Mouse (Mus musculus) embryonic facial prominence, embryonic 11.5 days (tissue): ENCODE results near the gene Spib. TPM values are rescaled to one million over a fixed set of nuclear protein-coding genes. Genes with fewer than 3 reads are reported as not detected.

Experiments
- ATAC-seq: fragments of 200-750 bp; cut with Nextera tagmentation; replicated peaks from 2 replicates; pipeline ENCODE4 v1.8.0; 2017; ENCODE audit warnings: low read depth; ENCODE audit not compliant: insufficient number of reproducible peaks, low FRiP score, low TSS enrichment
- DNase-seq: peaks from one replicate; pipeline ENCODE4 v3.0.0-alpha.2; 2015; ENCODE audit warnings: low spot score
- H3K27ac ChIP-seq: fragments of 300-500 bp; sonication (generic); replicated peaks from 2 replicates; pipeline ENCODE4 v1.5.1; 2014; ENCODE audit warnings: mild to moderate bottlenecking, low read depth, low read length, control low read depth
- H3K27me3 ChIP-seq: fragments of 300-500 bp; sonication (generic); 2 replicates; pipeline ENCODE4 v1.6.1; 2014; ENCODE audit warnings: mild to moderate bottlenecking, low read length, moderate library complexity, mixed read lengths; ENCODE audit not compliant: control insufficient read depth, insufficient read depth
- H3K36me3 ChIP-seq: fragments of 300-500 bp; sonication (generic); replicated peaks from 2 replicates; pipeline ENCODE4 v1.6.1; 2014; ENCODE audit warnings: low read depth, mild to moderate bottlenecking, low read length, moderate library complexity, mixed read lengths; ENCODE audit not compliant: control insufficient read depth, insufficient read depth
- H3K4me1 ChIP-seq: fragments of 300-500 bp; sonication (generic); 2 replicates; pipeline ENCODE4 v1.6.1; 2014; ENCODE audit warnings: low read length, mixed read lengths; ENCODE audit not compliant: control insufficient read depth, insufficient read depth
- H3K4me2 ChIP-seq: fragments of 300-500 bp; sonication (generic); 2 replicates; pipeline ENCODE4 v1.6.1; 2014; ENCODE audit warnings: low read depth, mild to moderate bottlenecking, control low read depth, low read length, moderate library complexity
- H3K4me3 ChIP-seq: fragments of 300-500 bp; sonication (generic); 2 replicates; pipeline ENCODE4 v1.5.1; 2014; ENCODE audit warnings: low read depth, low read length, control low read depth
- H3K9ac ChIP-seq: fragments of 300-500 bp; sonication (generic); replicated peaks from 2 replicates; pipeline ENCODE4 v1.6.1; 2014; ENCODE audit warnings: mild to moderate bottlenecking, control low read depth, low read length
- H3K9me3 ChIP-seq: fragments of 300-500 bp; sonication (generic); replicated peaks from 2 replicates; pipeline ENCODE4 v1.6.1; 2016; ENCODE audit warnings: mild to moderate bottlenecking, low read length, inconsistent platforms, mixed read lengths; ENCODE audit not compliant: control insufficient read depth
- WGBS: fragments of 180-500 bp; shearing (Covaris S2); extraction: QIAGEN DNeasy Blood & Tissue Kit; methylation state at CpG from one replicate; pipeline ENCODE4 v1.1.7; 2014; 5-methylcytosine and 5-hydroxymethylcytosine counted together
- polyA plus RNA-seq: library from polyadenylated mRNA; unstranded; fragments of >200 nt; fragmentation: Nextera tagmentation; extraction: Ambion mirVana; gene quantifications from 2 replicates; pipeline ENCODE4 v1.2.1, GENCODE M21; 2014

The Spib gene
- polyA plus RNA-seq, 1 experiment from 2014 or later, result not detected

DNA sequence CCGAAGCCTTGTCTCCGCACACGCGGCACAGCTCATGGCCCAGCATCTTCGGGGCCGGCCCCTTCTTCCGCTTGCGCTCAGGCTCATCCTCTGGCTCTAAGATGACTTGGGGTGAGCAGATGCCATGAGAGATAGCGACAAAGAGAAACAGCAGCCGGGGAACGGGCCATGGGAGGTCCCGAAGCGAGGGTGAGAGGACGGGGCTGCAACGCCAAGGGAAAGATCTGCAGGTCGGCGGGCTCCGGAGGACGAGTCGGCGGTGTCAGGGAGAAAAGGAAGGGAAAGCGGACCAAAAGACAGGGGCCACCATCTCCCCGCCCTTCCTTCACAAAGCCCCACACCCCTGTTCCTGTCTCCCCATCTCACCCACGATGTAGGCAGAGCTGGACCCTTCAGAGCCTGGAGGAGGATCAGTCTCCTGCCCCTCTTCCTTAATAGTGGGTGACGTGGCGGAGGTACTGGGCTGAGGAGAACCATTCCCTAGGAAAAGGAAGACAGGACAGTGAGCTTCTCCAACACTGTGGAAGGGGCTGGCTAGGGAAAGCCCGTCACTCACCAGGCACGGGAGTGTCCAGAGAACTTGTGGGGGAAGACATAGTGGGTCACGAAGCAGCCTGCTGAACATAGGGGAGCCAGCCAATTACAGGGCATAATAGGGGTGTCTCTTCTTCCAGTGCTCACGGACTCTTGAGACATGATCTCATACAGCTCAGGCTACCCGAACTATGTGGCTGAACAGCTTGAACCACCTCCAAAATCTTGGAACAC lies 20.5 kb upstream of the Spib start:
- no peaks in the 10 kb centered on the region; the same call in 1 of the 2 replicates for H3K36me3 ChIP-seq
- peak overlapping the region; percentile 90 for H3K4me3 ChIP-seq
- ATAC-seq (0 out of 2 replicates have a peak, but pooled peaks have one; percentile 17), DNase-seq (no peak)
- 82% methylated on average over 31 of the region's 31 CpGs for WGBS
- H3K4me2 ChIP-seq, result no peak overlapping the region; the same call in 1 of the 2 replicates
- no peaks in the 10 kb centered on the region for H3K9me3 ChIP-seq
- H3K9ac ChIP-seq, result no peak overlapping the region
- H3K4me1 ChIP-seq, result peaks cover 4% of the 10 kb centered on the region; the same call in 1 of the 2 replicates
- H3K27me3 ChIP-seq, result no peaks in the 10 kb centered on the region
- H3K27ac ChIP-seq, result no peak overlapping the region

DNA sequence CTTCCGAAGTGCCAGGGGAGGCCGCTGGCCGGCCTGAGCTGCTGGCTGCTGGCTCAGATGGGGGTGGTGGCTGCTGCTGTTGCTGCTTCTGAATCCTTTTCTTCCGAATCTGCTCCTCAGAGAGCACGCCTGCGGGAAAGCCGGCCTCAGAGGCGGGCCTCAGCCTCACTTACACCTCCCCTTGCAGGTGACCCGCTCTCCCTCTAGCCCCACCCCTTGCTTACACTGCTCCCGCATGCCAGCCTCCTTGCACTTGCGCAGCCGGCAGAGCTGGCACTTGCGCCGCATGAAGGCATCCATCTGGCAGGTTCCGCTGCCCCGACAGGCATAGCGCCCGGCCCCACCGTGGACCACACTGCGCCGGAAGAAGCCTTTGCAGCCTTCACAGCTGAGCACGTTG lies 19.9 kb upstream of the Spib start:
- no peaks in the 10 kb centered on the region for H3K9me3 ChIP-seq
- H3K9ac ChIP-seq, result no peak overlapping the region
- H3K27me3 ChIP-seq, result no peaks in the 10 kb centered on the region
- H3K4me3 ChIP-seq, result no peak overlapping the region
- no peak overlapping the region for H3K4me2 ChIP-seq
- H3K4me1 ChIP-seq, result peaks cover 5% of the 10 kb centered on the region; the same call in 1 of the 2 replicates
- H3K36me3 ChIP-seq, result no peaks in the 10 kb centered on the region; the same call in 1 of the 2 replicates
- WGBS, result 84% methylated on average over 22 of the region's 22 CpGs
- no peak for DNase-seq
- H3K27ac ChIP-seq, result no peak overlapping the region
- no peak for ATAC-seq

DNA sequence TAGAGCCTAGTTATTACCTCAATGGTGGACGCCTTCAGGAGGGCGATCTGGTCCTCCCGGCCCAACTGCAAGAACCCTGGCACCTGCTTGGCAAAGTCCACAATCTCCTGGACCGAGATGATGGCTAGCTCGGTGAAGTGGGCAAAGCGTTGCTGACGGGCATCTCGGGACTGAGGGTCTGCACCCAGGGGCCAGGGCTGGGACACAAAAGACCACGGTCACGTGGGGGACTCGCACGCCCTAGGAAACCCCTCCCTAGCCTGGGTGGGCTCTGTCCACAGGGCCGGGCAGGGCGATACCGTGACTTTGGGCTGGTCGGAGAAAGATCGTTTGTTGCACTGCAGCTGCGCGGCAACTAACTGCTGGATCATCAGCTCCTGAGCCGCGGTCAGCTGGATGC lies 19.4 kb upstream of the Spib start:
- no peak overlapping the region for H3K4me2 ChIP-seq
- no peaks in the 10 kb centered on the region for H3K9me3 ChIP-seq
- no peaks in the 10 kb centered on the region for H3K27me3 ChIP-seq
- DNase-seq (no peak), ATAC-seq (no peak)
- 92% methylated on average over 21 of the region's 21 CpGs for WGBS
- 0 out of 2 replicates have a peak overlapping the region, but pooled peaks have one; percentile 9 for H3K9ac ChIP-seq
- H3K4me3 ChIP-seq, result no peak overlapping the region
- H3K36me3 ChIP-seq, result no peaks in the 10 kb centered on the region; the same call in 1 of the 2 replicates
- H3K27ac ChIP-seq, result no peak overlapping the region
- H3K4me1 ChIP-seq, result peaks cover 5% of the 10 kb centered on the region; the same call in 1 of the 2 replicates

DNA sequence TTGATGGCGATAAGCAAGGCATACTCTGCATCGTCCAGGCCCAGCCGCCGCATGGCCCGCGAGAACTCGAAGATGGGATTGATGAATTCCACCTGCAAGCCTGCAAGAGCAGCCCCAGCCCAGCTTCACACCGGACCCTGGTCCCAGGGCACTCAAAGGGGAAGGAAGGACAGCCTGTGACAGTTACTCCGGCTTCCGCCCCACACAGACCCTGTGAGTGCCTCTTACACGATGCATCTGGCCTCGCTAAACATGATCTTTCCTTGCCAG lies 18.5 kb upstream of the Spib start:
- H3K36me3 ChIP-seq, result no peaks in the 10 kb centered on the region; the same call in 1 of the 2 replicates
- H3K27ac ChIP-seq, result no peak overlapping the region
- H3K9ac ChIP-seq, result no peak overlapping the region
- WGBS, result 97% methylated on average over 12 of the region's 12 CpGs
- DNase-seq, result no peak
- no peak overlapping the region for H3K4me2 ChIP-seq
- H3K4me3 ChIP-seq, result no peak overlapping the region
- no peaks in the 10 kb centered on the region for H3K9me3 ChIP-seq
- no peaks in the 10 kb centered on the region for H3K27me3 ChIP-seq
- no peak for ATAC-seq
- peaks cover 5% of the 10 kb centered on the region; the same call in 1 of the 2 replicates for H3K4me1 ChIP-seq

GRCm38 (mm10) chr7:44549621-44550408 lies 17.9 kb upstream of the Spib start:
- Histone ChIP-seq H3K9ac (no peak overlapping the region), H3K27ac (no peak overlapping the region), H3K4me1 (peaks cover 5% of the 10 kb centered on the region; the same call in 1 of the 2 replicates), H3K36me3 (no peaks in the 10 kb centered on the region; the same call in 1 of the 2 replicates), H3K27me3 (no peaks in the 10 kb centered on the region), H3K9me3 (no peaks in the 10 kb centered on the region), H3K4me3 (no peak overlapping the region), H3K4me2 (no peak overlapping the region)
- ATAC-seq (no peak), DNase-seq (no peak)
- WGBS, result 95% methylated on average over 23 of the region's 23 CpGs

- DNase-seq, result peak; percentile 100
- Histone ChIP-seq H3K9me3 (no peaks in the 10 kb centered on the region), H3K9ac (peak within 1 kb of the TSS; percentile 72), H3K36me3 (no peaks in the 10 kb centered on the region; the same call in 1 of the 2 replicates), H3K27me3 (no peaks in the 10 kb centered on the region), H3K27ac (0 out of 2 replicates have a peak within 1 kb of the TSS, but pooled peaks have one; percentile 49), H3K4me3 (peak within 1 kb of the TSS; percentile 63), H3K4me2 (peak within 1 kb of the TSS; percentile 78), H3K4me1 (peaks cover 5% of the 10 kb centered on the region; the same call in 1 of the 2 replicates)
- ATAC-seq, result peak; percentile 87
- WGBS, result under 1% methylated on average over 43 of the region's 43 CpGs
Measured at GRCm38 (mm10) chr7:44548497-44549087, 16.7 kb upstream of the Spib start, which contains the start of gene Pold1. Gene Pold1 (minus strand): TSS chr7:44548849.

DNA sequence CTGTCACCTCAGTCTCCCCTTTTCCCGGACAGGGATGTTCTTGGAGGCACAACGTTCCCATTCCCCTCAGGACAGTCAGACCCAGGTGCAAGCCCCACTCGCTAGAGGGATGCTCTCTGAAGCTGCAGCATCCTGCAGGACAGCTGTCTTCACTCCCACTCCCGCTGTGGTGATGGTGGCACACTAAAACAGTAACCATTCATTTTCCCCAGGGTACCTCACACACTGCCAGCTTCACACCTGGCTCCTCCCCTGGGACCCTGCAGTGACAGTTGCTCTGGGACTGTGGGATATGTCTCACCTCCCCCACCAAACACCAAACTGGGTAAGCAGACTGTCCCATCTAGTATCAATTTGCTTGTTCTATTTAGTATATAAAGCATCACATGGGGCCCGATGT lies 15.9 kb upstream of the Spib start:
- H3K27ac ChIP-seq, result no peak overlapping the region
- 23% methylated on average over 5 of the region's 5 CpGs for WGBS
- no peaks in the 10 kb centered on the region; the same call in 1 of the 2 replicates for H3K36me3 ChIP-seq
- ATAC-seq, result no peak
- no peaks in the 10 kb centered on the region for H3K27me3 ChIP-seq
- peaks cover 5% of the 10 kb centered on the region; the same call in 1 of the 2 replicates for H3K4me1 ChIP-seq
- DNase-seq, result no peak
- H3K4me3 ChIP-seq, result peak overlapping the region; percentile 63
- peak overlapping the region; percentile 78 for H3K4me2 ChIP-seq
- H3K9ac ChIP-seq, result peak overlapping the region; percentile 72
- no peaks in the 10 kb centered on the region for H3K9me3 ChIP-seq
